Mouse (Mus musculus) forebrain, embryonic 11.5 days (tissue): ENCODE measurements at regions not wholly inside any gene's neighbourhood (a gene's known extent, or its start where the extent isn't known, plus 50 kb on each side); places are given as distances from the start of the nearest gene placed in this dataset.

Experiments used
- ATAC-seq: fragments of 200-750 bp; cut with Nextera tagmentation; replicated peaks from 2 replicates; pipeline ENCODE4 v1.8.0; 2017; ENCODE audit warnings: moderate TSS enrichment; ENCODE audit not compliant: low FRiP score
- DNase-seq: peaks from one replicate; pipeline ENCODE4 v3.0.0-alpha.2; 2017; ENCODE audit warnings: low spot score
- H3K27ac ChIP-seq: fragments of 300-500 bp; sonication (generic); 2 replicates; pipeline ENCODE4 v1.5.1; 2014; ENCODE audit warnings: low read depth, low read length
- H3K27me3 ChIP-seq: fragments of 300-500 bp; sonication (generic); 2 replicates; pipeline ENCODE4 v1.6.1; 2014; ENCODE audit warnings: mild to moderate bottlenecking, low read length, mixed read lengths; ENCODE audit not compliant: control insufficient read depth, insufficient read depth
- H3K36me3 ChIP-seq: fragments of 300-500 bp; sonication (generic); 2 replicates; pipeline ENCODE4 v1.6.1; 2014; ENCODE audit warnings: mild to moderate bottlenecking, low read length, moderate library complexity, mixed read lengths; ENCODE audit not compliant: control insufficient read depth, insufficient read depth
- H3K4me1 ChIP-seq: fragments of 300-500 bp; sonication (generic); replicated peaks from 2 replicates; pipeline ENCODE4 v1.6.1; 2014; ENCODE audit warnings: low read length, mixed read lengths; ENCODE audit not compliant: control insufficient read depth, insufficient read depth
- H3K4me2 ChIP-seq: fragments of 300-500 bp; sonication (generic); 2 replicates; pipeline ENCODE4 v1.6.1; 2014; ENCODE audit warnings: low read depth, mild to moderate bottlenecking, low read length, moderate library complexity, mixed read lengths; ENCODE audit not compliant: severe bottlenecking
- H3K4me3 ChIP-seq: fragments of 300-500 bp; sonication (generic); 2 replicates; pipeline ENCODE4 v1.5.1; 2014; ENCODE audit warnings: low read depth, low read length
- H3K9ac ChIP-seq: fragments of 300-500 bp; sonication (generic); 2 replicates; pipeline ENCODE4 v1.6.1; 2014; ENCODE audit warnings: low read length
- H3K9me3 ChIP-seq: fragments of 300-500 bp; sonication (generic); 2 replicates; pipeline ENCODE4 v1.6.1; 2016; ENCODE audit warnings: low read length, mixed read lengths; ENCODE audit not compliant: control insufficient read depth
- WGBS: fragments of 180-500 bp; shearing (Covaris S2); extraction: QIAGEN DNeasy Blood & Tissue Kit; methylation state at CpG from one replicate; pipeline ENCODE4 v1.1.7; 2014; 5-methylcytosine and 5-hydroxymethylcytosine counted together

- Histone ChIP-seq H3K27me3 (no peaks in the 10 kb centered on the region), H3K9me3 (no peaks in the 10 kb centered on the region), H3K4me1 (no peaks in the 10 kb centered on the region), H3K4me3 (no peak overlapping the region), H3K4me2 (no peak overlapping the region), H3K36me3 (no peaks in the 10 kb centered on the region), H3K9ac (no peak overlapping the region), H3K27ac (no peak overlapping the region)
- WGBS = 37% methylated on average over 5 of the region's 5 CpGs
- no peak for ATAC-seq
- no peak for DNase-seq
Measured at GRCm38 (mm10) chr12:50967168-50967810, 318.4 kb upstream of the Prkd1 start.

GRCm38 (mm10) chr12:50953971-50954370 is 305.1 kb upstream of the Prkd1 start:
- Histone ChIP-seq H3K4me1 (no peaks in the 10 kb centered on the region), H3K9me3 (no peaks in the 10 kb centered on the region), H3K36me3 (no peaks in the 10 kb centered on the region), H3K27ac (no peak overlapping the region), H3K9ac (no peak overlapping the region), H3K4me3 (no peak overlapping the region), H3K4me2 (no peak overlapping the region), H3K27me3 (no peaks in the 10 kb centered on the region)
- ATAC-seq (no peak), DNase-seq (no peak)
- 98% methylated on average over 5 of the region's 5 CpGs for WGBS

DNA sequence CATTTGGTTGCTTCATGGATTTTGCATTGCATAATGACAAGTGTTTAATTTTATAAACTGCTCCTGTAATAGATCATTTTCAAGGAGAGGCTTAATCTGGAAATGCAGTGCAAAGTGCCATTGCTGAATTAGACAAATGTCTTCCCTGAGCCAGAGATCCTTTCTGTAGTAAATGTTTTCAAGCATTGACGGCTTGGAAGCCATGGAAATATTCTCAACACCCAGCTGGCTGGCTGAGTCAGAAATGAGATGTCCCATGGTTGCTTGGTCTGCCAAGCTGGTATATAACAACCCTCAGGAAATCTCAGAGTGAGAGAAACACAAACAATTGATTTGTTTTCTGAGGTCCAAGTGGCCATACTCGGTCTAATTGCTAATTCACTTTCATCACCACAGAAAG is 298.1 kb upstream of the Prkd1 start:
- no peak overlapping the region for H3K27ac ChIP-seq
- DNase-seq (no peak), ATAC-seq (no peak)
- H3K4me3 ChIP-seq = no peak overlapping the region
- H3K27me3 ChIP-seq = no peaks in the 10 kb centered on the region
- no peaks in the 10 kb centered on the region for H3K9me3 ChIP-seq
- WGBS = 77% methylated on average over 2 of the region's 2 CpGs
- H3K4me2 ChIP-seq = no peak overlapping the region
- H3K9ac ChIP-seq = no peak overlapping the region
- H3K36me3 ChIP-seq = no peaks in the 10 kb centered on the region
- H3K4me1 ChIP-seq = no peaks in the 10 kb centered on the region

- H3K27ac ChIP-seq = no peak overlapping the region
- ATAC-seq (peak; percentile 89), DNase-seq (peak; percentile 84)
- H3K9ac ChIP-seq = peak overlapping the region; percentile 63
- H3K9me3 ChIP-seq = no peaks in the 10 kb centered on the region
- no peaks in the 10 kb centered on the region for H3K36me3 ChIP-seq
- peak overlapping the region; percentile 16 for H3K4me3 ChIP-seq
- 22% methylated on average over 19 of the region's 19 CpGs for WGBS
- no peaks in the 10 kb centered on the region for H3K27me3 ChIP-seq
- peak overlapping the region; percentile 54 for H3K4me2 ChIP-seq
- H3K4me1 ChIP-seq = no peaks in the 10 kb centered on the region
Measured at GRCm38 (mm10) chr12:50943741-50944521, 295.0 kb upstream of the Prkd1 start.

DNA sequence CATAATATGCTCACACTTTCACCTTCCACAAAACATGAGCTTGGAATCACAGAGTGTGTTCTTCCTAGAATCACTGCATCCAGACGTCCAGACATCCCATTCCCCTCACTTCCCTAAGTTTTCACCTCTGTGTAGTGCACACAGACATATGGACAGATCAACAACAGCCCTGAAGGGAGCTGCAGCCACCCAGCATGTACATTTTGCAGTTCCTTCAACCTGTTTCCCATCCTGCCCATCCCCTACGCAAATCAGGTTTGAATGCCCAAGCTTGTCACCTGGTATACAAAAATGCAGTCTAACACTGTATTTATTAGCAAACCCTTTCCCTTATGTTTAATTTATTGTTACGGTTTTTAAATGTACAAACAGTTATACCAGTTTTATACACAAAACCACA is 294.4 kb upstream of the Prkd1 start:
- H3K4me2 ChIP-seq = no peak overlapping the region
- 50% methylated on average over 3 of the region's 3 CpGs for WGBS
- H3K36me3 ChIP-seq = no peaks in the 10 kb centered on the region
- H3K27ac ChIP-seq = no peak overlapping the region
- DNase-seq (no peak), ATAC-seq (peak; percentile 32; the same call in 1 of the 2 replicates)
- no peaks in the 10 kb centered on the region for H3K27me3 ChIP-seq
- H3K4me1 ChIP-seq = no peaks in the 10 kb centered on the region
- no peaks in the 10 kb centered on the region for H3K9me3 ChIP-seq
- H3K9ac ChIP-seq = no peak overlapping the region
- H3K4me3 ChIP-seq = no peak overlapping the region

DNA sequence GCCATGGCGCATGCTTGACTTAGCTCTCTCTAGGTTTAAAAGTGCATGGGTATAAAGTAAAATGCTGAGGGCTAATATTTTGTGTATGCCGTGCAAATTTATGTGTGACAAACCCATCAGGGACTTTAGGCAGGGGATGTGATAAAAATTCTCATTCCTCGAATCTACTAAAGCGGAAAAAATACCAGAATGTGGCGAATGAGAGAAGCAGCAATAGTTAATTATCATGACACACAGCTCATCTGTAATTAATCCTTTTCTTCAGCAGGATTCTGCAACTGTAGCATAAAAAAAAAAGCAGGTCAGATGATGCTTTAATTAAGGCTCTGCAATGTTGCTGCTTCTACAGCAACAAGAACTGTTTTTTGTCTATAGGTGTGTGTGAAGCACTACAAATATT is 286.6 kb upstream of the Prkd1 start:
- WGBS = 84% methylated on average over 5 of the region's 5 CpGs
- H3K4me2 ChIP-seq = no peak overlapping the region
- H3K9me3 ChIP-seq = no peaks in the 10 kb centered on the region
- no peak for DNase-seq
- H3K36me3 ChIP-seq = no peaks in the 10 kb centered on the region
- no peak overlapping the region for H3K4me3 ChIP-seq
- H3K27ac ChIP-seq = no peak overlapping the region
- H3K4me1 ChIP-seq = no peaks in the 10 kb centered on the region
- H3K27me3 ChIP-seq = no peaks in the 10 kb centered on the region
- H3K9ac ChIP-seq = no peak overlapping the region
- ATAC-seq = no peak

DNA sequence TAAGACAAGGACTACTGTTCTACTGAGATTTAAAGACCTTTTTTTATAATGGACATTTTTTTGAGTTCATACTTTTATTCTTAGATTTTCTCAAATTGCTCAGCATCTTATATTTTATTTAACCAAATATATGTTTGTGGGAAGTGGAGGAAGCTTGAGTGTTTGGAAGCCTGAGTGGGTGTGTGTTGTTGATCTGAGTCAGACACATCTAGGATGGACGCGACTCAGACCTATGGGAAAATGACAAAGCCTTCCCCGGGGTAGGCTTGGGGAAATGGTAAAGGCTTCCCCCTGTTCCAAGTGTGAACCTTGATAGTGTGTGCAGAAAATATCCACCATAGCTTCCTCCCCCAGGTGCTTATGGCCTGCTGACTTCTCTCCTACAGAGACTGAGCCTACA is 283.6 kb upstream of the Prkd1 start:
- Histone ChIP-seq H3K4me2 (no peak overlapping the region), H3K9ac (no peak overlapping the region), H3K4me1 (no peaks in the 10 kb centered on the region), H3K4me3 (no peak overlapping the region), H3K9me3 (no peaks in the 10 kb centered on the region), H3K27me3 (no peaks in the 10 kb centered on the region), H3K27ac (no peak overlapping the region), H3K36me3 (no peaks in the 10 kb centered on the region)
- DNase-seq = no peak
- WGBS = 96% methylated on average over 3 of the region's 3 CpGs
- no peak for ATAC-seq

GRCm38 (mm10) chr12:50929641-50930040 is 280.7 kb upstream of the Prkd1 start:
- H3K4me1 ChIP-seq = no peaks in the 10 kb centered on the region
- H3K4me2 ChIP-seq = no peak overlapping the region
- no peak overlapping the region for H3K9ac ChIP-seq
- no peaks in the 10 kb centered on the region for H3K9me3 ChIP-seq
- DNase-seq = no peak
- H3K36me3 ChIP-seq = no peaks in the 10 kb centered on the region
- no peak overlapping the region for H3K4me3 ChIP-seq
- H3K27ac ChIP-seq = no peak overlapping the region
- ATAC-seq = no peak
- 92% methylated on average over 3 of the region's 3 CpGs for WGBS
- H3K27me3 ChIP-seq = no peaks in the 10 kb centered on the region

GRCm38 (mm10) chr12:50926234-50926633 is 277.3 kb upstream of the Prkd1 start:
- H3K36me3 ChIP-seq = no peaks in the 10 kb centered on the region
- ATAC-seq (no peak), DNase-seq (no peak)
- H3K4me3 ChIP-seq = no peak overlapping the region
- no peak overlapping the region for H3K4me2 ChIP-seq
- no peak overlapping the region for H3K9ac ChIP-seq
- no peaks in the 10 kb centered on the region for H3K9me3 ChIP-seq
- H3K27me3 ChIP-seq = no peaks in the 10 kb centered on the region
- 39% methylated on average over 2 of the region's 2 CpGs for WGBS
- no peaks in the 10 kb centered on the region for H3K4me1 ChIP-seq
- no peak overlapping the region for H3K27ac ChIP-seq
